In genomic region chr4:82412651-82413050, GRCm38 (mm10) we compare ENCODE assay signal across 11 mouse cellular contexts.
DNase-seq lines count a peak whose midpoint lies in the region; ATAC-seq and TF ChIP-seq lines count a peak whose summit lies in the region.
"Had no signal": no experiment of that assay in that cellular context is flagged by ENCODE, and none has a peak within 500 bp of the region (broad histone marks: within the 10 kb centered on the region; RNA-seq: fewer than 3 reads in every experiment).

No protein-coding gene starts in this region.

- no peaks in the 10 kb centered on the region for H3K9me3 ChIP-seq in kidney, embryonic 16.5 days (ENCODE audit: low read length)
- no peaks in the 10 kb centered on the region for H3K9me3 ChIP-seq in liver, postnatal 0 days (ENCODE audit: low read length)

- no peaks in the 10 kb centered on the region for H3K36me3 ChIP-seq in kidney, embryonic 16.5 days (ENCODE audit: insufficient read depth, low read length)
- no peaks in the 10 kb centered on the region for H3K36me3 ChIP-seq in liver, postnatal 0 days (replicated peaks; ENCODE audit: insufficient read depth, low read length)

- H3K4me3 ChIP-seq in kidney, embryonic 16.5 days (ENCODE audit: low read length), result no peak overlapping the region
- H3K4me3 ChIP-seq in embryonic fibroblast, embryonic 13.5 days (ENCODE audit: insufficient read depth, low read length), result no peak overlapping the region
- H3K4me3 ChIP-seq in liver, postnatal 0 days (ENCODE audit: low read depth, low read length), result no peak overlapping the region

- no peak for ATAC-seq in kidney, embryonic 16.5 days (ENCODE audit: low FRiP score, low TSS enrichment)
- no peak for ATAC-seq in liver, postnatal 0 days

- H3K27me3 ChIP-seq in kidney, embryonic 16.5 days (ENCODE audit: insufficient read depth, low read length), result no peaks in the 10 kb centered on the region
- H3K27me3 ChIP-seq in liver, postnatal 0 days (ENCODE audit: insufficient read depth, low read length), result no peaks in the 10 kb centered on the region

- H3K4me2 ChIP-seq in kidney, embryonic 16.5 days (replicated peaks; ENCODE audit: low read depth, low read length), result no peak overlapping the region
- no peak overlapping the region for H3K4me2 ChIP-seq in liver, postnatal 0 days (ENCODE audit: low read depth, low read length)

- no peak for TF ChIP-seq POLR2A in embryonic fibroblast, embryonic 13.5 days (IDR thresholded peaks at IDR 0.05; ENCODE audit: low read depth, low read length)

- H3K27ac ChIP-seq in kidney, embryonic 16.5 days (ENCODE audit: low read length), result peak overlapping the region; percentile 58
- peak overlapping the region; percentile 17; the same call in 1 of the 2 replicates for H3K27ac ChIP-seq in embryonic fibroblast, embryonic 13.5 days (ENCODE audit: insufficient read depth, low read length)
- peak overlapping the region; percentile 49; the same call in 1 of the 2 replicates for H3K27ac ChIP-seq in liver, postnatal 0 days (ENCODE audit: low read depth)

- H3K4me1 ChIP-seq in kidney, embryonic 16.5 days (ENCODE audit: insufficient read depth, low read length), result peaks cover 32% of the 10 kb centered on the region
- H3K4me1 ChIP-seq in embryonic fibroblast, embryonic 13.5 days (ENCODE audit: control insufficient read depth, insufficient read depth, low read length), result peaks cover 15% of the 10 kb centered on the region
- H3K4me1 ChIP-seq in liver, postnatal 0 days (ENCODE audit: insufficient read depth), result peaks cover 11% of the 10 kb centered on the region; the same call in 1 of the 2 replicates

- intact Hi-C loops in heart, postnatal 36 days (cut with DNase I), result no loop called here

- 67% methylated on average over 7 of the region's 7 CpGs for WGBS in kidney, embryonic 16.5 days
- 65% methylated on average over 7 of the region's 7 CpGs for WGBS in liver, postnatal 0 days (ENCODE audit: insufficient replicate concordance)

- peak; percentile 85 for DNase-seq in heart, adult 11 months
- DNase-seq in heart, postnatal 36 days, result no peak
- DNase-seq in kidney, postnatal 36 days, result no peak
- no peak for DNase-seq in liver, postnatal 0 days
- DNase-seq in urinary bladder, postnatal 10 days (ENCODE audit: low spot score), result no peak
- DNase-seq in gastrocnemius, postnatal 4 days (ENCODE audit: low spot score in 2 of 2), result no peak
- DNase-seq: cerebellum, adult 2 months; gastrocnemius, postnatal 10 days; thymus, adult 2 months had no signal

- no peak overlapping the region for H3K9ac ChIP-seq in kidney, embryonic 16.5 days (replicated peaks; ENCODE audit: low read length)
- no peak overlapping the region for H3K9ac ChIP-seq in liver, postnatal 0 days (replicated peaks)

- TF ChIP-seq EP300 in liver, postnatal 0 days (IDR thresholded peaks at IDR 0.05; ENCODE audit: low read depth), result no peak

- no peak for TF ChIP-seq CTCF in embryonic fibroblast, embryonic 13.5 days (IDR thresholded peaks at IDR 0.05; ENCODE audit: borderline replicate concordance, insufficient read depth, low read length)
- TF ChIP-seq CTCF in liver, postnatal 0 days (IDR thresholded peaks at IDR 0.05; ENCODE audit: low read depth), result no peak
